Mouse (Mus musculus): ENCODE measurements at regions not wholly inside any gene's neighbourhood (a gene's known extent, or its start where the extent isn't known, plus 50 kb on each side); places are given as distances from the start of the nearest gene placed in this dataset.

- WGBS = 39% methylated on average over 1 of the region's 1 CpGs
- Histone ChIP-seq H3K27me3 (ENCODE audit: control insufficient read depth, insufficient read depth, low read length) (no peaks in the 10 kb centered on the region), H3K4me3 (replicated peaks; ENCODE audit: insufficient read depth, low read depth, low read length) (no peak overlapping the region), H3K27ac (ENCODE audit: insufficient read depth, low read length) (no peak overlapping the region), H3K4me1 (ENCODE audit: control insufficient read depth, insufficient read depth, low read length) (no peaks in the 10 kb centered on the region)
- TF ChIP-seq CTCF (IDR thresholded peaks at IDR 0.05; ENCODE audit: borderline replicate concordance, insufficient read depth, low read depth, low read length) (no peak), POLR2A (IDR thresholded peaks at IDR 0.05; ENCODE audit: borderline replicate concordance, insufficient read depth, low read length) (no peak)
- DNase-seq = no peak
Observed at GRCm38 (mm10) chr15:62698559-62698958, 1146.4 kb downstream of the Gsdmc2 start.

GRCm38 (mm10) chr15:62694734-62695133 is 1150.2 kb downstream of the Gsdmc2 start:
- TF ChIP-seq POLR2A (IDR thresholded peaks at IDR 0.05; ENCODE audit: borderline replicate concordance, insufficient read depth, low read length) = no peak
- TF ChIP-seq CTCF (IDR thresholded peaks at IDR 0.05; ENCODE audit: borderline replicate concordance, insufficient read depth, low read depth, low read length) = no peak
- Histone ChIP-seq H3K4me1 (ENCODE audit: control insufficient read depth, insufficient read depth, low read length) (no peaks in the 10 kb centered on the region), H3K27ac (ENCODE audit: insufficient read depth, low read length) (no peak overlapping the region), H3K4me3 (replicated peaks; ENCODE audit: insufficient read depth, low read depth, low read length) (no peak overlapping the region), H3K27me3 (ENCODE audit: control insufficient read depth, insufficient read depth, low read length) (no peaks in the 10 kb centered on the region)
- no peak for DNase-seq
- 79% methylated on average over 3 of the region's 3 CpGs for WGBS

- no peak for TF ChIP-seq POLR2A (IDR thresholded peaks at IDR 0.05; ENCODE audit: borderline replicate concordance, insufficient read depth, low read length)
- TF ChIP-seq CTCF (IDR thresholded peaks at IDR 0.05; ENCODE audit: borderline replicate concordance, insufficient read depth, low read depth, low read length) = no peak
- Histone ChIP-seq H3K27me3 (ENCODE audit: control insufficient read depth, insufficient read depth, low read length) (no peaks in the 10 kb centered on the region), H3K27ac (ENCODE audit: insufficient read depth, low read length) (no peak overlapping the region), H3K4me1 (ENCODE audit: control insufficient read depth, insufficient read depth, low read length) (no peaks in the 10 kb centered on the region), H3K4me3 (replicated peaks; ENCODE audit: insufficient read depth, low read depth, low read length) (no peak overlapping the region)
- WGBS = 95% methylated on average over 9 of the region's 10 CpGs
- no peak for DNase-seq
Observed at GRCm38 (mm10) chr15:62693671-62694070, 1151.3 kb downstream of the Gsdmc2 start.

- H3K4me3 ChIP-seq (replicated peaks; ENCODE audit: insufficient read depth, low read depth, low read length) = no peak overlapping the region
- H3K27me3 ChIP-seq (ENCODE audit: control insufficient read depth, insufficient read depth, low read length) = no peaks in the 10 kb centered on the region
- TF ChIP-seq POLR2A (IDR thresholded peaks at IDR 0.05; ENCODE audit: borderline replicate concordance, insufficient read depth, low read length) (no peak), CTCF (IDR thresholded peaks at IDR 0.05; ENCODE audit: borderline replicate concordance, insufficient read depth, low read depth, low read length) (no peak)
- H3K4me1 ChIP-seq (ENCODE audit: control insufficient read depth, insufficient read depth, low read length) = no peaks in the 10 kb centered on the region
- WGBS = 14% methylated on average over 4 of the region's 4 CpGs
- no peak overlapping the region for H3K27ac ChIP-seq (ENCODE audit: insufficient read depth, low read length)
- DNase-seq = no peak
Observed at GRCm38 (mm10) chr15:62673410-62673809, 1171.6 kb downstream of the Gsdmc2 start.

GRCm38 (mm10) chr15:62670026-62670425 is 1175.0 kb downstream of the Gsdmc2 start:
- WGBS = 86% methylated on average over 3 of the region's 3 CpGs
- H3K27ac ChIP-seq (ENCODE audit: insufficient read depth, low read length) = no peak overlapping the region

GRCm38 (mm10) chr15:62659096-62659495 is 1185.9 kb downstream of the Gsdmc2 start:
- WGBS = 70% methylated on average over 4 of the region's 4 CpGs
- DNase-seq = no peak
- Histone ChIP-seq H3K4me1 (ENCODE audit: control insufficient read depth, insufficient read depth, low read length) (no peaks in the 10 kb centered on the region), H3K27me3 (ENCODE audit: control insufficient read depth, insufficient read depth, low read length) (no peaks in the 10 kb centered on the region), H3K27ac (ENCODE audit: insufficient read depth, low read length) (no peak overlapping the region), H3K4me3 (replicated peaks; ENCODE audit: insufficient read depth, low read depth, low read length) (no peak overlapping the region)
- TF ChIP-seq CTCF (IDR thresholded peaks at IDR 0.05; ENCODE audit: borderline replicate concordance, insufficient read depth, low read depth, low read length) (no peak), POLR2A (IDR thresholded peaks at IDR 0.05; ENCODE audit: borderline replicate concordance, insufficient read depth, low read length) (no peak)

More at GRCm38 (mm10) chr15:62670026-62670425, 1175.0 kb downstream of the Gsdmc2 start:
- no peak overlapping the region for H3K4me3 ChIP-seq (replicated peaks; ENCODE audit: insufficient read depth, low read depth, low read length)
- H3K27me3 ChIP-seq (ENCODE audit: control insufficient read depth, insufficient read depth, low read length) = no peaks in the 10 kb centered on the region
- H3K4me1 ChIP-seq (ENCODE audit: control insufficient read depth, insufficient read depth, low read length) = no peaks in the 10 kb centered on the region
- DNase-seq = no peak
- TF ChIP-seq CTCF (IDR thresholded peaks at IDR 0.05; ENCODE audit: borderline replicate concordance, insufficient read depth, low read depth, low read length) = no peak
- TF ChIP-seq POLR2A (IDR thresholded peaks at IDR 0.05; ENCODE audit: borderline replicate concordance, insufficient read depth, low read length) = no peak

- DNase-seq = no peak
- Histone ChIP-seq H3K27me3 (ENCODE audit: control insufficient read depth, insufficient read depth, low read length) (no peaks in the 10 kb centered on the region), H3K4me1 (ENCODE audit: control insufficient read depth, insufficient read depth, low read length) (no peaks in the 10 kb centered on the region), H3K27ac (ENCODE audit: insufficient read depth, low read length) (no peak overlapping the region), H3K4me3 (replicated peaks; ENCODE audit: insufficient read depth, low read depth, low read length) (no peak overlapping the region)
- TF ChIP-seq CTCF (IDR thresholded peaks at IDR 0.05; ENCODE audit: borderline replicate concordance, insufficient read depth, low read depth, low read length) (no peak), POLR2A (IDR thresholded peaks at IDR 0.05; ENCODE audit: borderline replicate concordance, insufficient read depth, low read length) (no peak)
- 80% methylated on average over 1 of the region's 1 CpGs for WGBS
Observed at GRCm38 (mm10) chr15:62658695-62659094, 1186.3 kb downstream of the Gsdmc2 start.

- no peak overlapping the region for H3K4me3 ChIP-seq (replicated peaks; ENCODE audit: insufficient read depth, low read depth, low read length)
- no peak for DNase-seq
- TF ChIP-seq POLR2A (IDR thresholded peaks at IDR 0.05; ENCODE audit: borderline replicate concordance, insufficient read depth, low read length) (no peak), CTCF (IDR thresholded peaks at IDR 0.05; ENCODE audit: borderline replicate concordance, insufficient read depth, low read depth, low read length) (no peak)
- 93% methylated on average over 6 of the region's 6 CpGs for WGBS
- no peaks in the 10 kb centered on the region for H3K4me1 ChIP-seq (ENCODE audit: control insufficient read depth, insufficient read depth, low read length)
- H3K27me3 ChIP-seq (ENCODE audit: control insufficient read depth, insufficient read depth, low read length) = no peaks in the 10 kb centered on the region
- H3K27ac ChIP-seq (ENCODE audit: insufficient read depth, low read length) = no peak overlapping the region
Observed at GRCm38 (mm10) chr15:62646476-62647168, 1198.4 kb downstream of the Gsdmc2 start.

Data from cerebellum, adult 2 months (tissue).